Mouse (Mus musculus) heart, adult 2 months (tissue): ENCODE results near the gene Nectin1. TPM values are rescaled to one million over a fixed set of nuclear protein-coding genes. Genes with fewer than 3 reads are reported as not detected.
A peak's percentile ranks its signal among the peaks of the same experiment; 100 is the strongest.

Experiments used
- DNase-seq, 2 experiments: peaks; one replicate each; pipeline ENCODE4 v3.0.0; 2021
- H3K27ac ChIP-seq: fragments of 200-600 bp; 2 replicates; pipeline ENCODE4 v1.8.1; 2022
- H3K27me3 ChIP-seq: fragments of 200-500 bp; 2 replicates; pipeline ENCODE4 v1.6.1; 2012; ENCODE audit warnings: mild to moderate bottlenecking, low read length, inconsistent platforms, mixed read lengths; ENCODE audit not compliant: control insufficient read depth, insufficient read depth
- H3K36me3 ChIP-seq: fragments of 200-500 bp; 2 replicates; pipeline ENCODE4 v1.6.1; 2012; ENCODE audit warnings: low read length, inconsistent platforms; ENCODE audit not compliant: control insufficient read depth, insufficient read depth
- H3K4me1 ChIP-seq: fragments of 200-500 bp; 2 replicates; pipeline ENCODE4 v1.6.1; 2011; ENCODE audit warnings: low read length; ENCODE audit not compliant: control insufficient read depth, insufficient read depth
- H3K4me3 ChIP-seq: fragments of 200-600 bp; 2 replicates; pipeline ENCODE4 v1.8.1; 2022
- H3K79me2 ChIP-seq: fragments of 200-500 bp; replicated peaks from 2 replicates; pipeline ENCODE4 v1.6.1; 2012; ENCODE audit warnings: mild to moderate bottlenecking, inconsistent platforms, low read length, moderate library complexity, mixed read lengths; ENCODE audit not compliant: control insufficient read depth, insufficient read depth
- H3K9ac ChIP-seq: fragments of 200-500 bp; 2 replicates; pipeline ENCODE4 v1.6.1; 2012; ENCODE audit warnings: low read depth, mild to moderate bottlenecking, control low read depth, inconsistent platforms, low read length, mixed read lengths
- CTCF ChIP-seq: fragments of 200-600 bp; IDR thresholded peaks from 2 replicates; pipeline ENCODE4 v1.8.1; 2022; ENCODE audit warnings: antibody characterized with exemption, mild to moderate bottlenecking, moderate library complexity
- EP300 ChIP-seq: fragments of 200-500 bp; IDR thresholded peaks from 2 replicates; pipeline ENCODE4 v1.6.1; 2011; ENCODE audit warnings: low read depth, low read length, control low read depth; ENCODE audit not compliant: insufficient read depth
- POLR2A ChIP-seq: fragments of 200-500 bp; IDR thresholded peaks from 2 replicates; pipeline ENCODE4 v1.6.1; 2011; ENCODE audit warnings: mild to moderate bottlenecking, low read depth, low read length, control low read depth; ENCODE audit not compliant: insufficient read depth
- WGBS: fragments of 180-500 bp; shearing (Covaris S2); methylation state at CpG from one replicate; pipeline ENCODE4 v1.1.7; 2018; 5-methylcytosine and 5-hydroxymethylcytosine counted together
- intact Hi-C: fragments of 180-260 bp; cut with DNase I; formaldehyde crosslinking; loops from one replicate; pipeline ENCODE4 v1.15.1; 2025
- long read RNA-seq: library from polyadenylated mRNA; stranded (forward); transcript quantifications from one replicate; pipeline ENCODE4 v2.0.0, GENCODE M21; 2021
- polyA plus RNA-seq: library from polyadenylated mRNA; depleted of rRNA; stranded (reverse); fragments of >200 nt; gene quantifications from 2 replicates; pipeline ENCODE4 v1.2.3, GENCODE M21; 2012; rRNA removed
- total RNA-seq, 2 experiments: library from RNA; stranded (reverse); gene quantifications; 2 replicates each; pipeline ENCODE4 v1.2.3; 2021

Nectin1 gene
- 1 to 10 TPM; 2.0 to 4.6 TPM for total RNA-seq
- 2.4 and 2.9 TPM in 2 replicates for polyA plus RNA-seq
- long read RNA-seq: 0 reads

DNA sequence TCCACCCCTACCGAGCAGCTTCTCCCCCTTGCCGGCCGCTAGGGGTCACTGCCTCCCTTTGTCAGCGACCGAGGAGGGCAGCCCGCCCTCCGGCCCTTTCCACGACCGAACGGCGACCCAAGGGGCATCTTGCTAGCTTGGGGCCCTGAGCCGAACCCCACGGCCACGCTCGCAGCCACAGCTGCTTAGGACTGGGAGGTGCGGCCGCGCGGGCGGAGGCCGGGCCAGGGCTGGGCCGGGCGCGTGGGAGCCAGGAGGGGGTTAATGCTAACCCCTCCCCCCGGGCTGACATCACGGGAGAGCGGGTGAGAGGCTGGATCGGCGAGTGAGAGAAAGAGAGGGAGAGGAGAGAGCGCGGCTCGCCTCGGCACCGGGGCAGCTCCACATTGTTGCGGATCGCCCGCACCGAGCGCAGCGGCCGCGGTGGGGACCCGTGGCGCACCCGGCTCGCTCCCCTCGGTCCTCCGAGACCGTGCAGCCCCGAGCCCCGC, at the start of gene Nectin1:
Nectin1 (plus strand) TSS at position 338 of the 491 bp plus-strand sequence.
- intact Hi-C loops: loop anchor here (2.0 to 5.0 kb wide), 3 partner anchors 59 to 231 kb away; no protein-coding TSS in a partner anchor
- peak; percentile 99 for TF ChIP-seq CTCF
- peak; percentile 71 for TF ChIP-seq POLR2A
- 0 out of 2 replicates have a peak, but pooled peaks have one; percentile 17 for TF ChIP-seq EP300
- Histone ChIP-seq H3K4me1 (peaks cover 3% of the 10 kb centered on the region), H3K36me3 (no peaks in the 10 kb centered on the region), H3K79me2 (no peaks in the 10 kb centered on the region), H3K9ac (peak within 1 kb of the TSS; percentile 82), H3K27ac (peak within 1 kb of the TSS; percentile 76), H3K27me3 (peaks cover 7% of the 10 kb centered on the region), H3K4me3 (peak within 1 kb of the TSS; percentile 70)
- peak; percentile 89 for DNase-seq
- WGBS: under 1% methylated on average over 38 of the region's 51 CpGs

DNA sequence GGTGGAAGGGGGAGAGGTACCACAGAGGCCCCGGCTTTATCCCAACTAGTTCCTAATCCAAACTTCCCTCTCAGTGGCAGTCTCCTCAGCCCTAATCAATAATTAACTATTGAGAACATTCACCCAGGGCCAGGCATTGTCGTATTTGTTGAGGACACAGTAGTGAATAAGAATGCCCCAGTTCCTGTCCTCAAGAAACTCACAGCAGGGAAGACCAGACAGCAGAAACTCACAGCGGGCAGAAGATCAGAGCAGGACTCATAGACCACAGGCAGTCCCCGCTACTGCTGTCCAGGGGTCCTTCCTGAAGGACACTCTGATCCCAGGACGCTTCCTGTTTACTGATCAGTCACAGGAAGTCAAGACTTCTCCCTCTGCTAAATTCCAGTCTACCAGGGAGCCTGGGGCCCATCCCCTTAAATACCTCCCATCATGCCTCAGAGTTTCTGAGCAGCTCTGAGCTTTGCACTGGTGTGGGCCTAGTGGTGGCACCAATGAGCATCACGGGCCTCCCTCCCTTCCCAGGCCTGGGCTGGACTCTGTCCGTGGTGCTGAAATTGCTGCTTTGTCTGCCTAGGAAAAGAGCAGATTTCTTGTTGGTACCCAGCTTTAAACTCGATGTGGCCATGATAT, 45.6 kb upstream of the Nectin1 start:
- TF ChIP-seq EP300 (no peak), POLR2A (no peak), CTCF (0 out of 2 replicates have a peak, but pooled peaks have one; percentile 4)
- Histone ChIP-seq H3K79me2 (no peaks in the 10 kb centered on the region), H3K27ac (no peak overlapping the region), H3K27me3 (0 out of 2 replicates have a peak, but pooled peaks cover 2% of the 10 kb centered on the region), H3K36me3 (no peaks in the 10 kb centered on the region), H3K4me3 (no peak overlapping the region), H3K9ac (no peak overlapping the region), H3K4me1 (no peaks in the 10 kb centered on the region)
- DNase-seq: peak; percentile 31 to 47
- intact Hi-C loops: no loop called here
- 11% methylated on average over 8 of the region's 8 CpGs for WGBS

DNA sequence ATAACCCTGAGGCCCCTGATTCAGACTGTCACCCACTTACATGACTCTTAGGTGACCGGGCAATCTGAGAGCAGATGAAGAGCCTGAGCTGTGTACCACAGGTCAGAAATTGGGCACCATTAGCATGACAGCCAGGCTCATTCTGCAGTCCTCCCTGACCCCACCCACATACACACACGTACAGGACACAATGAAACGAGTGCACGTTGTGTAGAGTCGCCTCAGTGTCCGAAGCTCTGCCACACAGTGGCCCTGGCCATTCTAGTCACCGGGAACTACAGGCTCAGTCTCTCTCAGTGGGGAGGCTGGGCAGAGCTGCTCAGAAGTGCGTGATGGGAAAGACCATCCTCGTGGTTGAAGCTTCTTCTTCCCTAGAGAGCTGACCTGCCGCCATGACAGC, 44.9 kb upstream of the Nectin1 start:
- Histone ChIP-seq H3K27me3 (no peaks in the 10 kb centered on the region), H3K36me3 (no peaks in the 10 kb centered on the region), H3K4me3 (no peak overlapping the region), H3K4me1 (no peaks in the 10 kb centered on the region), H3K27ac (no peak overlapping the region), H3K79me2 (no peaks in the 10 kb centered on the region), H3K9ac (no peak overlapping the region)
- no peak for TF ChIP-seq CTCF
- no peak for TF ChIP-seq EP300
- TF ChIP-seq POLR2A: no peak
- intact Hi-C loops: no loop called here
- WGBS: 81% methylated on average over 10 of the region's 10 CpGs
- DNase-seq: no peak

DNA sequence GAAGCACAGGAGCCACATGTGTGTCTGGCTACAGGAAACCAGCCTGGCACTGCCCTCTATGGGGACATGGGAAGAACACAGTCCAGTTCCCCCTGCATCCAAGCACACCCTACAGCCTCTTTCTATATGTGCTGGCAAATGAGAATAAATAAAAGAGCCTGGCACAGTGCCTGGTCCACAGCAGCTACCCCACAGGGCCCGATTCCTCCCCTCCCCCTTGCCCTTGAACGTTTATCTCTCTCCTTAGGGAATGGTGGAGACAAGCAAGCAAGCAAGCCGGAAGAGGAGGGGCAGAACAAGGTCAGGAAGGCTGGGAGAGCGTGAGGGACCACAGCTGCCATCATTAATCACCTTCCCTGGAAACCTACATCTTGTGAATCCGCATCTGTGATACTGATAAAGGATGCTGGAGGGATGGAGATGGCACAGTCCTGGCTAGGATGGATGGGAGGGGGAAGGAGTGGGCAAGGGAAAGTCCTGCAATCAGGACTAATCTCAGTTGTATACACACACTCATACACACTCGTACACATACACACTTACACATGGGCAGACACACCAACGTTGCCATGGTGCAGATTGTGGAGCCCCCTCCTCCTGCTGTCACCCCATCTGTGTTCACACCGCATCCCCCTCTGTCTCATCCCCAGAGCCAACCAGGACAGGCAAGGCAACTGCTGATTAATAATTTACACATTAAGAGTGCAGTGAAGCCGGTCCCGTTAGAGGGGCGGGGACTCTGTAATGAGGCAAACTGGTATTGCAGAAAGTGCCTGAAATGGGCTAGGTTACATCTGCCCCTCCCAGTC, 44.2 kb upstream of the Nectin1 start:
- intact Hi-C loops: no loop called here
- H3K27me3 ChIP-seq: no peaks in the 10 kb centered on the region
- WGBS: 56% methylated on average over 11 of the region's 11 CpGs

DNA sequence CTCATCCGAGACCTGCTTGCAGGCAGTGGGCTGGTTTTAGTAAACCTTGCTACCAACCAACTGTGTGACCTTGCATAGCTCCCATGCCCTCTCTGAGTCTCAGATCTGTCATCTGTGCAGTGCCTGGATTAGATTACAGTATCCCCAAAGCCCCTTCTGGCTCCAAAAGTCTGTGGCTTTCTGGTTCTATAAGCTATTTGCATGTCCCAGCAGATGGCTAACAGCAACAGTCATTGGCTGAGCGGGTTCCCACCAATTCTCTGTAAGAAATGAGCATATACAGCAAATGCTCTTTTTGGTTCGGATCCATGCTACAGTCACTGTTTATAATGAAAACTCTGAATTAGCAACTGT, 43.6 kb upstream of the Nectin1 start:
- Histone ChIP-seq H3K4me3 (no peak overlapping the region), H3K27me3 (no peaks in the 10 kb centered on the region), H3K9ac (no peak overlapping the region), H3K36me3 (no peaks in the 10 kb centered on the region), H3K79me2 (no peaks in the 10 kb centered on the region), H3K4me1 (no peaks in the 10 kb centered on the region), H3K27ac (no peak overlapping the region)
- intact Hi-C loops: no loop called here
- WGBS: 75% methylated on average over 3 of the region's 3 CpGs
- DNase-seq: no peak
- no peak for TF ChIP-seq POLR2A
- TF ChIP-seq CTCF: no peak
- no peak for TF ChIP-seq EP300

More for the DNA sequence above, 44.2 kb upstream of the Nectin1 start:
- TF ChIP-seq EP300 (no peak), CTCF (no peak), POLR2A (no peak)
- no peaks in the 10 kb centered on the region for H3K36me3 ChIP-seq
- no peak overlapping the region for H3K9ac ChIP-seq
- H3K4me1 ChIP-seq: no peaks in the 10 kb centered on the region
- no peak overlapping the region for H3K27ac ChIP-seq
- no peak overlapping the region for H3K4me3 ChIP-seq
- no peak for DNase-seq
- H3K79me2 ChIP-seq: no peaks in the 10 kb centered on the region
